Mouse (Mus musculus) heart, adult 2 months (tissue): Measurements from ENCODE around the gene Actl6b. TPM values are rescaled to one million over a fixed set of nuclear protein-coding genes. Genes with fewer than 3 reads are reported as not detected.

Experiments used
- DNase-seq, 2 experiments: peaks; one replicate each; pipeline ENCODE4 v3.0.0; 2021
- H3K27ac ChIP-seq: fragments of 200-600 bp; 2 replicates; pipeline ENCODE4 v1.8.1; 2022
- H3K27me3 ChIP-seq: fragments of 200-500 bp; 2 replicates; pipeline ENCODE4 v1.6.1; 2012; ENCODE audit warnings: mild to moderate bottlenecking, low read length, inconsistent platforms, mixed read lengths; ENCODE audit not compliant: control insufficient read depth, insufficient read depth
- H3K36me3 ChIP-seq: fragments of 200-500 bp; 2 replicates; pipeline ENCODE4 v1.6.1; 2012; ENCODE audit warnings: low read length, inconsistent platforms; ENCODE audit not compliant: control insufficient read depth, insufficient read depth
- H3K4me1 ChIP-seq: fragments of 200-500 bp; 2 replicates; pipeline ENCODE4 v1.6.1; 2011; ENCODE audit warnings: low read length; ENCODE audit not compliant: control insufficient read depth, insufficient read depth
- H3K4me3 ChIP-seq: fragments of 200-600 bp; 2 replicates; pipeline ENCODE4 v1.8.1; 2022
- H3K79me2 ChIP-seq: fragments of 200-500 bp; replicated peaks from 2 replicates; pipeline ENCODE4 v1.6.1; 2012; ENCODE audit warnings: mild to moderate bottlenecking, inconsistent platforms, low read length, moderate library complexity, mixed read lengths; ENCODE audit not compliant: control insufficient read depth, insufficient read depth
- H3K9ac ChIP-seq: fragments of 200-500 bp; 2 replicates; pipeline ENCODE4 v1.6.1; 2012; ENCODE audit warnings: low read depth, mild to moderate bottlenecking, control low read depth, inconsistent platforms, low read length, mixed read lengths
- CTCF ChIP-seq: fragments of 200-600 bp; IDR thresholded peaks from 2 replicates; pipeline ENCODE4 v1.8.1; 2022; ENCODE audit warnings: antibody characterized with exemption, mild to moderate bottlenecking, moderate library complexity
- EP300 ChIP-seq: fragments of 200-500 bp; IDR thresholded peaks from 2 replicates; pipeline ENCODE4 v1.6.1; 2011; ENCODE audit warnings: low read depth, low read length, control low read depth; ENCODE audit not compliant: insufficient read depth
- POLR2A ChIP-seq: fragments of 200-500 bp; IDR thresholded peaks from 2 replicates; pipeline ENCODE4 v1.6.1; 2011; ENCODE audit warnings: mild to moderate bottlenecking, low read depth, low read length, control low read depth; ENCODE audit not compliant: insufficient read depth
- WGBS: fragments of 180-500 bp; shearing (Covaris S2); methylation state at CpG from one replicate; pipeline ENCODE4 v1.1.7; 2018; 5-methylcytosine and 5-hydroxymethylcytosine counted together
- intact Hi-C: fragments of 180-260 bp; cut with DNase I; formaldehyde crosslinking; loops from one replicate; pipeline ENCODE4 v1.15.1; 2025
- polyA plus RNA-seq: library from polyadenylated mRNA; depleted of rRNA; stranded (reverse); fragments of >200 nt; gene quantifications from 2 replicates; pipeline ENCODE4 v1.2.3, GENCODE M21; 2012
- total RNA-seq, 2 experiments: library from RNA; stranded (reverse); gene quantifications; 2 replicates each; pipeline ENCODE4 v1.2.3; 2021

Gene Actl6b
- total and polyA plus RNA-seq, 3 experiments = not detected

- Histone ChIP-seq H3K4me1 (no peaks in the 10 kb centered on the region), H3K27me3 (0 out of 2 replicates have a peak, but pooled peaks cover 3% of the 10 kb centered on the region), H3K36me3 (no peaks in the 10 kb centered on the region), H3K4me3 (no peak overlapping the region), H3K79me2 (no peaks in the 10 kb centered on the region), H3K9ac (no peak overlapping the region), H3K27ac (no peak overlapping the region)
- TF ChIP-seq POLR2A (no peak), EP300 (no peak), CTCF (no peak)
- intact Hi-C loops = loop anchor here (5.0 kb wide), 1 partner anchor 175 kb away; no protein-coding TSS in a partner anchor
- DNase-seq = no peak
- 45% methylated on average over 8 of the region's 8 CpGs for WGBS
These were observed 29.4 kb downstream of the Actl6b start for GRCm38 (mm10) chr5:137582702-137583101.

GRCm38 (mm10) chr5:137583670-137584169 is 30.4 kb downstream of the Actl6b start:
- no peak overlapping the region for H3K27ac ChIP-seq
- no peaks in the 10 kb centered on the region for H3K4me1 ChIP-seq
- H3K79me2 ChIP-seq = no peaks in the 10 kb centered on the region
- H3K36me3 ChIP-seq = no peaks in the 10 kb centered on the region
- 0 out of 2 replicates have a peak, but pooled peaks cover 3% of the 10 kb centered on the region for H3K27me3 ChIP-seq
- intact Hi-C loops = loop anchor here (5.0 kb wide), 1 partner anchor 174 kb away; no protein-coding TSS in a partner anchor
- WGBS = 10% methylated on average over 27 of the region's 27 CpGs
- TF ChIP-seq POLR2A (no peak), EP300 (no peak), CTCF (no peak)
- peak overlapping the region; percentile 9 for H3K9ac ChIP-seq
- H3K4me3 ChIP-seq = peak overlapping the region; percentile 34; the same call in 1 of the 2 replicates
- DNase-seq = peak; percentile 41 to 45

- peak; percentile 70 to 71 for DNase-seq
- 25% methylated on average over 8 of the region's 8 CpGs for WGBS
- Histone ChIP-seq H3K9ac (no peak overlapping the region), H3K27me3 (0 out of 2 replicates have a peak, but pooled peaks cover 3% of the 10 kb centered on the region), H3K4me3 (no peak overlapping the region), H3K36me3 (no peaks in the 10 kb centered on the region), H3K27ac (no peak overlapping the region), H3K4me1 (no peaks in the 10 kb centered on the region), H3K79me2 (no peaks in the 10 kb centered on the region)
- TF ChIP-seq CTCF (peak; percentile 90), EP300 (no peak)
- intact Hi-C loops = loop anchor here (1.0 to 5.0 kb wide), 2 partner anchors 67 to 172 kb away; no protein-coding TSS in a partner anchor
These were observed 31.7 kb downstream of the Actl6b start for GRCm38 (mm10) chr5:137584976-137585375.

GRCm38 (mm10) chr5:137590507-137590906 is 37.2 kb downstream of the Actl6b start:
- intact Hi-C loops = no loop called here
- no peak overlapping the region for H3K4me3 ChIP-seq
- no peaks in the 10 kb centered on the region for H3K27me3 ChIP-seq
- no peaks in the 10 kb centered on the region for H3K36me3 ChIP-seq
- H3K27ac ChIP-seq = no peak overlapping the region
- no peaks in the 10 kb centered on the region for H3K4me1 ChIP-seq
- H3K9ac ChIP-seq = no peak overlapping the region
- no peak for DNase-seq
- WGBS = 75% methylated on average over 5 of the region's 5 CpGs
- no peaks in the 10 kb centered on the region for H3K79me2 ChIP-seq
- TF ChIP-seq CTCF (no peak), EP300 (no peak), POLR2A (no peak)

- 84% methylated on average over 7 of the region's 7 CpGs for WGBS
- Histone ChIP-seq H3K27me3 (no peaks in the 10 kb centered on the region), H3K4me1 (peaks cover 7% of the 10 kb centered on the region), H3K79me2 (no peaks in the 10 kb centered on the region), H3K36me3 (no peaks in the 10 kb centered on the region), H3K4me3 (no peak overlapping the region), H3K9ac (no peak overlapping the region), H3K27ac (no peak overlapping the region)
- intact Hi-C loops = no loop called here
- TF ChIP-seq CTCF (no peak), EP300 (no peak), POLR2A (no peak)
- no peak for DNase-seq
These were observed 42.6 kb downstream of the Actl6b start for GRCm38 (mm10) chr5:137595921-137596320.

- TF ChIP-seq POLR2A (peak; percentile 65; the same call in 1 of the 2 replicates), EP300 (no peak)
- Histone ChIP-seq H3K4me3 (no peak overlapping the region), H3K36me3 (no peaks in the 10 kb centered on the region), H3K79me2 (no peaks in the 10 kb centered on the region), H3K27me3 (no peaks in the 10 kb centered on the region), H3K4me1 (peaks cover 7% of the 10 kb centered on the region), H3K9ac (0 out of 2 replicates have a peak overlapping the region, but pooled peaks have one; percentile 20), H3K27ac (peak overlapping the region; percentile 33; the same call in 1 of the 2 replicates)
- intact Hi-C loops = no loop called here
- DNase-seq = peak; percentile 31 to 44
- 52% methylated on average over 25 of the region's 30 CpGs for WGBS
These were observed 43.4 kb downstream of the Actl6b start for GRCm38 (mm10) chr5:137596601-137597261.
